Mouse (Mus musculus) CD4-positive, CD25-positive, alpha-beta regulatory T cell, adult 4 months (primary cell): Measurements from ENCODE around the gene Vash2. TPM values are rescaled to one million over a fixed set of nuclear protein-coding genes. Genes with fewer than 3 reads are reported as not detected.
A peak's percentile ranks its signal among the peaks of the same experiment; 100 is the strongest.
"Not testable (repeated sequence)": the region's sequence is repeated elsewhere in the genome, so short reads cannot be mapped to it uniquely, and the experiment has no call there.

Source experiments
- ATAC-seq: one replicate; pipeline ENCODE4 v1.8.0; 2017
- polyA plus RNA-seq, 2 experiments: library from polyadenylated mRNA; unstranded; fragments of 100-300 nt; shearing (Covaris generic); gene quantifications; one replicate each; pipeline ENCODE4 v1.2.1; 2017

Vash2 gene
- polyA plus RNA-seq = under 1 TPM; 0.78 to 0.84 TPM

DNA sequence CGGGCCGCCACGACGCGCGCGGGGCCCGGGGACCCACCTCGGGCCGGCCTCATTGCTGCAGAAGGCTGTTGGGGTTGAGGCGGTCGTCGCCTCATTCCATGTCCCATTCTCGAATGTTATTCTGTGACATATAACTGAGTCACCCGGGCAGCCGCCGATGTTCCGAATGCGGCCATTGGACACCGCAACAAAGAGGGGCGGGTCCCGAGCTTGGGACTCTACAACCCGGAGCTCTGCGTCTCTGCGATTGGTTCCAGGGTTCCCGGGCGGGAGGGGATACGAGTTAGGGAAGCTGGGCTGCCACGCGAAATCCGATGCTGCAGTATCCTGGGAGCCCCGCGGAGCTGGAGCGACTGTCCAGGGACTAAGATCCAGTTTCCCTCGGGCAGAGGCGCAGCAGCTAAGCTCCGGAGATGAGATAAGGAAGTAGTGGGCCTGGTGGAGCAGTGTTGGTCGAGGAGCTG lies at the start of gene Vash2:
TSS of gene Vash2 (minus strand) at position 197 of the 464 bp plus-strand sequence.
- ATAC-seq = no peak

DNA sequence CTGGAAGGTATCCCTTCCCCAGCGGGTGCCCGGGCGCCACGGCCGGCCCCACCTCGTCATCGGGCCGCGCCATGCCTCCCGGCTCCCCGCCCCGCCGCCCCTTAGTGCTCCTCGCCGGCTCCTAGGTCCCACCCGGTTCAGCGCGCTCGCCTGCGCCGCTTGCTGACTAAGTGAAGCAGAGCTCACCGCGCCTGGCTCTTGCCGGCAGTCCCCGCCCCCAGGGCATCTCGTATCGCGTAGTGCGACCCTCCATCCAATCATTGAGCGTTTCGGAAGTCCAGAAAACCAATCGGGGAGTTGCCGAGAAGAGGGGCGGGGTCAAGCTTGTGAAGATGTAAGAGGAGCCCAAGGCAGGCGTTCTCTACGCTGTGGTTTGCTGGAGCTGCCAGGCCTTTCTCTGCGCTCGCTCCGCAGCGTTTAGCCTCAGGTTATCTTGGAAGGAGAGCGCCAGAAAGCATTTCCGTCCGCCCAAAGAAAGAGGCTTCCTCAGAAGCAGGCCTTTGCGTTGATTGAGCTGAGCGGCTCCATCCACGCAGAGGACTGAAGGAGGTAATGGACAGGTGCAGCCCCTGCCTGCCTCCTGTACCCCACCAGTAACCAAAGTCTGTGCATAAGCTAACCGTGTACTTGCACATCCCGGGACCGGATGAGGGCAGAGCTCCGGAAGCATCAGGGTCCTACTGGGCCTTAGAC lies 47.1 kb upstream of the Vash2 start, which contains the start of gene Flvcr1:
TSS of gene Flvcr1 (minus strand) at position 138 of the 693 bp plus-strand sequence.
- peak; percentile 95 for ATAC-seq

DNA sequence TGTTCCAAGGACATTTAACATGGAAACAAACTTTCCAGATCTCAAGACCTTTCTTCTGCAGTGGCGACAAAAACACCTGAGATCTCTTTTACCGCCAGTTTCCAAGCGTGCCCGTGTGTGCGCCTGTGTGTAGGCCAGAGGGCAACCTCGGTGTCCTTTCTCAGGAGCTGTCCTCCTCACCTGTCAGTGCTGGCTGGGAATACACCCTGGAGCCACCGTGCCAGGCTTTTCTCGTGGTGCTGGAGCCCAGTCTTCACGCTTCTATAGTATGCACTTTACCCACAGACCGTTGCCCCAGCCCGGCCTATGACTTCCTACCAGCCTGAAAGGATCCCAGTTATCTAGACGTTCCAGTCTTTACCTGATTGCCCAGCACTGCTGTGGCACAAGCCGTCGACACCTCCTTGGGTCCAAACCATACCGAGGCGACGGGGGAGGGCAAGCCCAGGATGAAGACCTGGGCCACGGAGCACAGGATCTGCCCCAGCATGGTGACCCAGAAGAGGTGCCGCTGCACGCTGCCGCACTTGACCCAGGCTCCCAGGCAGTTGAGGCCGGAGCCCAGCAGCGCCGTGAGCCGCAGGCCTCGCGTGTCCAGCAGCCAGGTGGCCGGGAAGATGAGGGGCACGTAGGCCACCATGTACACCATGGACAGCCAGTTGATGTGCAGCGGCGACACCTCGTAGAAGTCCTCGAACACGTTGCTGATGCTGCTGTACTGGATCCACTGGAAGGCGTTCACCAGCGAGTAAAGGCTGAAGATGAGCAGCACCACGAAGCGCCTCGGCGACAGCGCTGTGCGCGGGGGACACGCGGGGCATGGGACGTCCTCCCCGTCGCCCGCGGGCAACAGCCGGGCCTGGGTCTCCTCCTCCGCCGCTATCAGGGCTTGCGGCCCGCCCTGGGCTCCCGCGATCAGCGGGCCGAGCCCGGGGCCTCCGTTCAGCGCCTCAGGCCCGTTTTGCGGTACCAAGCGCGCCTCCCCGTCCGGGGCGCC lies 46.2 kb upstream of the Vash2 start:
- ATAC-seq = peak; percentile 13

DNA sequence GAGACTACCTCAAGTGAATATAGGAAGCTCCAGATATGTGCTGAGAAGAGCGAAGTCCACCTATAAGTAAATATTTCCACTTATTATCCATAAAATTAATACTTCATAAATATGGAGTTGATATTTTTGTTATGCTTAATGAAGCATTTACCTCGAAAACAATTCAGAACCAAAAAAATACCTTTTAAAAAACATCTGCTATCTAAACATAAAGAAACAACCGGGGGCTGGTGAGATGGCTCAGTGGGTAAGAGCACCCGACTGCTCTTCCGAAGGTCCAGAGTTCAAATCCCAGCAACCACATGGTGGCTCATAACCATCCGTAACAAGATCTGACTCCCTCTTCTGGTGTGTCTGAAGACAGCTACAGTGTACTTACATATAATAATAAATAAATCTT lies 44.7 kb upstream of the Vash2 start:
- not testable (repeated sequence) for ATAC-seq

DNA sequence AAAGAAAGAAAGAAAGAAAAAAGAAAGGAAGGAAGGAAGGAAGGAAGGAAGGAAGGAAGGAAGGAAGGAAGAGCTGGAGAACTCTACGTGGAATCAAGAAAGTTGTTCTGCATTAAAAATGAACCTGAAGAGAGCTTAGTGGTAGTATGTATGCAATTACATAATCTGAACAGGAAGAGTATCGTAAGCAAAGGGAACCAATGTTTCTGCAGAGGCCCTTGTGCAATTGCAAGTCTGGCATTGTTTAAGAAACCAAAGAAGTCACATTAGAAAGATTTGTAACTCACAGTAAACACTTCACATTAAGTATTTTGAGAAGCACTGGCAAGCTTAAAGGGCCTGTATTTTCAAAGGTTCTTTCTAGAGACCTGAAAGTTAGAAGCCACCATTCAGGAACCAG lies 44.0 kb upstream of the Vash2 start:
- no peak for ATAC-seq

DNA sequence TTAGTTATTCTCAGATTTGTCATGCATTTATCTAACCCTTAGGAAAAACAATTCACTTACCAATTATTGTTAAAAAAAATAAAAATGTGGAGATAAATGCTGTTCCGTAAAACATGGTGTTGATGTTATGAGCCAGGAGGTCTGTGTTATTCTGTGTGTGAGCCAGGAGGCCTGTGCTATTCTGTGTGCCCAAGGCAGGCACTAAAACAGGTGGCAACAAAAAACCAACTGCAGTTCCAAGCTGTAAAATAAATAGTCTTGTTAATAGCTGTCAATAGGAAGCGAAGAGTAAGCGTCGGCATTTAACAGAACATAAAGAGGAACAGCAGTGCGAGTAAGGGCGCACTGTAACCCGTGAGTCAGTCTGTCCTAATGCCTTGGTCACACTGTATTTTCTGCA lies 41.9 kb upstream of the Vash2 start:
- no peak for ATAC-seq

DNA sequence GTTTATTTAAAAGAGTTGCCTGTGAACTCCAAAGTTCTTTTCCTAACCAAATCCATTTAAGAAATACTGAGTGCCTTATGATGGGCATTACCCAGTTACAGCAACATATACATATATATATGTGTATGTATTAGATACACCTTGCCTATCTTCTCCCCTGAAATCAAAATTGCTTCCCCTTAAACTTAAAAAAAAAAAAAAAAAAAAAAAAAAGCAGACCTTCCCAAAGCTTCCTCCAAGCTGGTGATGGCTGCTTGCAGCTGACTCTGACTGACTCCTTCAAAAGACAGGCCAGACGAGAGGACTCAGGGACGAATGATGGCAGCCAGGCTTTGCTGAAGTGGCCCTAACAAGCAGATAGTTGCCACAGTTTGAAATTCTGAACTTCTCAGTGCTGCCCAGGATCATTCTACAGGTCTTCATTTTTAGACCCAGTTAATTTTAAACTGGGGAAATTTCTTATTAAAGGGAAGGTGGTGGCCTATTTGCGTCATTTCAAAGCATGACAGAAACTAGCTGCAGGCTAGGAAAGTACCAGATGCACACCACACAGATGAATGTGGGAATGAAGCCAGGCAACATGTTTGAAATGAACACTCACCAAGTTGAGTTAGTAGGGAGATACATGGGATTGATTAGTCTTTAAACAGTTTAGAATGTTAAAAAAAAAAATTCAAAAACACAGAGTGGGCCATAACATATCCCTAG lies 41.3 kb upstream of the Vash2 start:
- ATAC-seq = no peak

DNA sequence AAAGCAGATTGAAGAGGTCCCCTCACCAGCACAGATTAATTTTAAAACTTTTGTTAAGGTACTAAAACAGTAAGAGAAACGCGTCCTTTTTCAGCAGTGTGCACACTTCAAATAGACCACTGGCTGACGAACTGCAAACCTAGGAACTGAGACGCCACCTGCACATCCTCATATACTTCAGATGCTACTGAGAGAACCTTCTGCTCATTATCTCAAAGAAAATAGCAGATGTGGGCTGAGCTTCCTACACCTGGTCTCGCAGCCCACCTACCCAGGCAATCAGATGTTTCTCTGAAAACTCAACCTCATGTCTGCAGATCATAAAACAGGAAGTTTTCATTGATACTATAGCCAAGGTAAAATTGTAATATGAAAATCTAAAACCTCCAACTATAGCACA lies 40.7 kb upstream of the Vash2 start:
- no peak for ATAC-seq

DNA sequence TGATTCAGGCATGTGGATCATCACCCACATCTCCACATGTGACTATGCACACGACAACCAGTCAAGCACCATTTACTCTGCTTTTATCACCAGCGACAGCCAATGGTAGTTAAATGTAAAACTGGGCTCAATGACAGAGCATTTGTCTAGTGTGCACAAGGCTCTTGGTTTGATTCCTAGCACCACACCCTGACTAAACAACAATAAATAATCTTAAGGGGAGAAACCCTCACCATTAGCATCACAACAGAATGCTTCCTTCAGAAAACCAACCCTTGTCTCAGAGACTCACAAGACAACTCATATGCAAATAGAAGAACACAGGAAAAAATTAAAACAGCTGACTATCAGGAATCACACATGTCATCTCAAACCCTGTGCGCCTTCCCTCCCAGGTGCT lies 35.2 kb upstream of the Vash2 start:
- ATAC-seq = no peak

DNA sequence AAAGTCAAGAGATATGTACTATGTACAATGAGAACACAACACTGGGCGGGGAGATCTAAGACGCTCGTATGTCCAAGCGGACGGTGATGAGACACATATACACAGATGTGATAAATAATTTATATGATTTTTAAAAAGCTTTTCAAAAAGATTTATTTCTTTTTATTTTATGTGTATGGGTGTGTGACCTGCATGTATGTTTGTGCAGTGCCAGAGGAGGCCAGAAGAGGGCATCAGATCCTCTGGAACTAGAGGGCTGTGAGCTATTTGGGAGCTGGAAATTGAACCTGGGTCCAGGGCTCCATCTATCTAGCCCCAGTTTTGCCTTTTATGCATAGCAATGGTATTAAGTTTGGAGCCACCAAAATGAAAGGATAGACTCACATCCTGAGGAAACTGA lies 29.6 kb upstream of the Vash2 start:
- no peak for ATAC-seq

DNA sequence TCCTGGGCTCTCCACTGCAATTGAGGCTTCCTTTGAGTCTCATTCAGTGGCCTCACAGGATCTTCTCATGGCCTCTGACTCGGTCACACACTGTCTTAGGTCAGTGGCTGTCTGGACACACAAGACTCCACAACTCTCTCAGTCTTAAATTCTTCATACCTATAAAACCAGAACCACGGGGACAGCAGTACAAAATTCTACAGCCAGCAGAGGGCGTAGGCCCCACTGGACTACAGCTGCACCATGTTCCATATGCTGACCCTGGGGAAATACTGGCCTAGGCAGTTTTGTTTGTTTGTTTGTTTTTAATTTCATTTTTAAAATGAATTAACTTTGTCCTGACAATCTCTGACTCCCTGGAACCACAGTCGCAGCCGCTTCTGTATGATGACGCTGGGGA lies 23.1 kb upstream of the Vash2 start:
- ATAC-seq = no peak

DNA sequence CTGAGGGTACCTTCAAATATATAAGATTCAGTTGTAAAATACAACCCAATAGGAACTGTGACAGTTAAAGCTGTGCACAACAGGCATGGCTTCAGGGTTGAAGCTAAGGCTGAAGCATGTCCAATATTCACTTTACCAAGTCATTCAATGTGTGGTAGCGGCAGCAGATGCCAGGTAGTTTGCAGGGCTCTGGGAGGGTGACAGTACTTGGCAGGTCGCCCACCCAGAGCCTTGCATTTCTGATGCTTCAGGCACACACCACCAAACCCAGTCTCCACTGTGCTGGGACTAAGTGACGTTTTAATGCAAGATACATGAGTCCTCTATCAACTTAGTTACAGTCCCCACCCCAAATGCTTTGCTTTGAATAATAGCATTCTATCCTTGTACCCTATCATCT lies 21.6 kb upstream of the Vash2 start:
- no peak for ATAC-seq

DNA sequence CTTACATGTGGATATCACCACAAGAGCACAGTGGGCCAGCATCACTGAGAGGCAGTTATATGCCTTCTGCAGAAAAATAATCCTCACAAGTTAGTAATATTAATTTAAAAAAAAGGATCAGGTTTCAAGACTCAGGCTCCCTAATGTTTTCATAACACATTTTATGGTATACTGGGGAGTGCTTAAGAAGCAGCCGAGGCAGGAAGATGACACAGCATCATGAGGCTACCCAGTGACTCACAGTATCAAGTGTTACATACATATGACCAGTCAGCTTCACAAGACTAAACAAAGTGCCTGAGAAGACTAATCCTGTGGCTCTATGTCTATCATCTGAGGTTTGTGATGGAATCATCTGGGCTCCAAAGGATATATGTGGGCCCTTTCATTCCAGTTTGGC lies 18.9 kb upstream of the Vash2 start:
- ATAC-seq = no peak

DNA sequence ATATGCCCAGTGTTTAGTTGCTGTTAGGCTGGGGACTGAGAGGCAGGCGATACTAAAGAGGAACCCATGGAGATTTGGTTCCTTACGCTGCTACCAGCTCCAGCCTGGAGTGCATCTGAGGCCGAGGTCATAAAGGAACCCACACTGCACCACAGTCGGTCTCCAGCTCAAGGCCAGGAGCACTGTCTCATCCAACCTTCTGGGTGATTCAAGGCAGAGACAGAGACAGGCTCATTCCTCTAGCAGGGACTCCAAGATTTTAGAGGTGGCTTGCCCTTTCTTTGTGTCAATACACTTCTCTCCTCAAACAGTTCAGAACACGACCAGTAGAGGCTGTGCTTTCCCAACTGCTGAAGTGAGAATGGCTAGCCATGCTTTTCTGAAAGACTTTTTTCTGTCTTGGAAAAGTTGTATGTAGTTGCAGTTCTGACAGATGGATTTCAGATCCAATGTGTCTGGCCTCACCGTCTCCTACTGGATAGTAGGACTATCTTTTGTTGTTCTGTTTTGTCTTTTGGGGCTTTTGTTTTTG lies 17.3 kb upstream of the Vash2 start:
- no peak for ATAC-seq

DNA sequence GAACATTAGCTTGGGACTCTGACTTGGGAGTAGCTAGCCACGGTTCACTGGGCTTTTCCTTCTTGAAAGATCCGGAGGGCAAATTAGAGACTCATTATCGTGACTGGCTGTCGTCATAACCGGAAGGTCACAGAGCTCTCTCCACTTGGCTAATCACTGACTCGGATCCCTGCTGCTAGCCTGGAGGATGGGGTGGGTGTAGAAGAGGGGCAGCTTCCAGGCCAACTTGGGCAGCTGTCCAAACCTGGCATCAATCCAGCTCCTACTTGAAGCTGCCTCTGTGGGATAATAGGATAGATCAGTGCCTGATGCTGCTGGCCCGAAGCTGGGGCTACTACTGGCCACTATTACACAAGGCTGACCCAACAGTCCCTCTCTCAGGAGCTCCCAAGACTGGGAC lies 16.5 kb upstream of the Vash2 start:
- no peak for ATAC-seq

DNA sequence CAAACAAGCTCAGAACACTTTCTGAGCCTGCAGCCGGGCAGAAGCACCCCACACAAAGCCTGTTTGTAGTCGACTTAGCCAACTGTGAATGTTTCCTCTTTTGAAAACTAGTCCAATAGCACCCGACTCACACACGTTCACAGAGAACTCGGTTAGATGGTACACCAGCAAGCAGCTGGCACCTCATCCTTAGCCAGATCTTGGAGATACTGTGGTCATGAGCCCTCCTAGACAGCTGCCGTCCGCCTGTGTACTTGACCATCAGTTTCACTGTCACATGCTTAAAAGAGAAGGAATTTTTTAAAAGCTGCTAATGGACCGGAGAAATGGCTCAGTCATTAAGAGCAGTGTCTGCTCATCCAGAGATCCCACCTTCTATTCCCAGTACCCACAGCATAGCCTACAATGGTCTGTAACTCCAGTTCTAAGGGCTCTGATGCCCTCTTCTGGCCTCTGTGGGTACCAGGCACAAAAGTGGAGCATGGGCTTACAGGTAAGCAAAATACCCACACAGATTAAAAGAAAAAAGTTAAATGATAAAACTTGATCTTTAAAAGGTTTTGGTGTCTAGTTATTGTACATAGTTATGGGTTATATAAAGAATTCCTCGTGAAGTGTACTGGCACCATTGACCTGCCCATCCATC lies 10.5 kb upstream of the Vash2 start:
- no peak for ATAC-seq

DNA sequence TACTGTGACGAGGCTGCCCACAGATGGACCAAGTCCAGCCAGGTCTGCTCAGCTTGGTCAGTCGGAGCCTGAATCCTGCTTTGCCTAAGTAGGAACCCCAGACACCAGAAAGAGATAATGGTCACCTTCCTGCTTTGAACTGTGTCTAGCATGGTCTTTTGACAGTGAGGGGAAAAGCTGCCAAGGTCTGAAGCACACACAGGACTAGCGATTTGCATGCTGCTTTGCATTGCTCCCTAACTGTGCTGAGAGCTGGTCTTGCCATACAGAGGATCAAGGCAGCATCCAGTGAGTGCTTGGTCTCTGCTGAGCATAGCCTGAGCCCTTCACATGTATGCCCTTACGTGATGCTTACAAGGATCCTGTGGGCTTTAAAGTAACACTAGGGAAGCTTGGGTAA lies 2.3 kb upstream of the Vash2 start:
- no peak for ATAC-seq

DNA sequence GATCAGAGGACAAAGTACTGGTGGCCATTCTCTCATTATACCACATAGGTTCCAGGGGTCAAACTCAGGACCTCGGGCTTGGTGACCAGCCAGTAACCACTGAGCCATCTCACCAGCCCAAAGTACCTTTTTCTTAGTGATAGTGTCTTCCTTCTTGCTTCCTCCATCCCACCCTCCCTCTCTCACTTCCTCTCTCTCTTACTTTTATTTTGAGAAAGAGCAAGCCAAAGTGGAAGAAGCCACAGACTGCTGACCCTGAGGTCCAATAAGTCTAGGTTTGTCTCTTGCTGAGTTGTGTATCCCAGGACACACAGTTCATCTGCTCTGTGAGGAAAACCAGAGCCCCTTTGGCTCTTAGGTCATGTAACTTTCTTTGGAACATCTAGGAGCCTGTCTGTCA lies 1.4 kb upstream of the Vash2 start:
- ATAC-seq = no peak

DNA sequence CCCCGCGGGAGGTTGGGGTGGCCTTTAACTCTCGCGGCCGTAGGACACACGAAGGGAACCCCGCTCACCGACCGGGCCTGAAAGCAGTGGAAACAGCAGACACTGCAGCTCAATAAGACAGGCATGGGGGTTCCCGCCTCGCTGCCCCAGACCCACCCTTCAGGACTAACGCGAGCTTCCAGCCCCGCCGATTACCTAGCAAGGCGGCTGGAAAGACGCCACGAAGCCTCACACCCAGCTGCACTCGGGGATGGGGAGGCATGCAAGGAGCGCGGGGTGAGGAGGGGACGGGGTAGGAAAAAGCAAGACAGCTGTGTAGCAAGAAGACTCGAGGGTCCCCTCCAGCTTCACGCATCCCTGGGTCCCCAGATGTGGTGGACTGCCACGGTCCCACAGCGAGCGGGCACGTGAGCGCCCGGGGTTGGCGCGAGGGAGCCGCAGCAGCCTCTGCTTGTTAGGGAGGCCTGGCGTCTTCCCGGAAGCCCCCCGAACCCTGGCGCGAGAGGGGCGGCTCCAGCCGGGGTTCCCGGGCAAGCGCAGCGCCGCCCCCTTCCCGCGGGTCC lies 504 bp downstream of the Vash2 start:
- no peak for ATAC-seq

DNA sequence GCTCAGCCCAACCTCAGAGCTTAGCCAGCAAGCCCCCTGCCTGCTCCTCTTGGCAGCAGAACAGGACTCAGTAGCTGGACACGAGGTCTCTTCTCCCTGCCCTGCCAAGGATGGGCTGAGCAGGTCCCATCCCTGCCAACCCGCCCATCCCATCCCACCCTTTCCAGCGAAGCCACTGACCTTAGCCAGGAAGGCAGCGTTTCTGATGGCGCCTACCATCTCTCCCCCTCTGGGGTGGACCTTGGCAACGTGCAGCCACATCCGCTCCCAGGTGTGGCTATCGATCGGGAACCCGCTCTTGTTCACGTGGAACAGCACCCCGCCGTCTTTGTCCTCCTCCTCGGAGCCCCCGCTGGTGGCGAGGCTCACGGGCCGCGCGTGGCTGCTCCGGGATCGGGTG lies 1.1 kb downstream of the Vash2 start:
- no peak for ATAC-seq

DNA sequence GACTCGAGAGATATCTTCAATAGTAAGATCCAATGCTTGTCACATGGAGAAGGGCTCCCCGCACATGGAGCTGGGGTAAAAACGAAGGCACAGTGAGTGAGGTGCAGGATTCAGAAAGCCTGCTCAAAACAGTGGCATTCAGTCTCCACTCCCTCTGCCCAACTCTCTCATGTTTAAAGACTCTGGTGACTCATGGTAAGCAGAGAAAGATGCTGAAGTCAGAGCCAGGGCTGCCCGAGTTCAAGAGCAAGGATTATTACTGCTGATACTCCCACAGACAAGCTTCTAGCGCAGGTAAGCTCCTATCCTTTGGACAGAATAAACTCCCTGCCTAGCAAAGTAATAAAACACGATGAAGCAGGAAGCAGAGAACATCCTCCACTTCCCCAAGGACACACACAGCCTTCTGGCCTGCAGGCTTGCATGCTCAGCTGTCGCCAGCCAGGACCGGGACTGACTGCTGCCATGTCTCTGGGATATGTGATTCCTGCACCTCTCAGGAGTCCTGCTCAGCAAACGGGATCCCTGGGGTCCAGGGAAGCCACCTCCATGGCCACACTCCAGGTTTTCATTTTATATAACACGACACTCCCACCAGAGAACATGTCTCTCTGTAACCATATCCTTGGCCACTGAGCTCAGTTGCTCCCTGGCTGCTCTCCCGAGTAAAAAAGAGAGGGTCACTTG lies 2.1 kb downstream of the Vash2 start:
- no peak for ATAC-seq
